Mouse (Mus musculus) kidney, embryonic 15.5 days (tissue): ENCODE data around the gene Ppil3. TPM values are rescaled to one million over a fixed set of nuclear protein-coding genes. Genes with fewer than 3 reads are reported as not detected.

Experiments
- ATAC-seq: fragments of 200-750 bp; cut with Nextera tagmentation; replicated peaks from 2 replicates; pipeline ENCODE4 v1.8.0; 2017; ENCODE audit warnings: moderate TSS enrichment; ENCODE audit not compliant: low FRiP score
- H3K27ac ChIP-seq: fragments of 300-500 bp; sonication (generic); 2 replicates; pipeline ENCODE4 v1.5.1; 2015; ENCODE audit warnings: mild to moderate bottlenecking, inconsistent platforms
- H3K27me3 ChIP-seq: fragments of 300-500 bp; sonication (generic); 2 replicates; pipeline ENCODE4 v1.6.1; 2015; ENCODE audit warnings: inconsistent platforms
- H3K36me3 ChIP-seq: fragments of 300-500 bp; sonication (generic); 2 replicates; pipeline ENCODE4 v1.6.1; 2015; ENCODE audit warnings: inconsistent platforms
- H3K4me1 ChIP-seq: fragments of 300-500 bp; sonication (generic); 2 replicates; pipeline ENCODE4 v1.6.1; 2015; ENCODE audit warnings: inconsistent platforms
- H3K4me2 ChIP-seq: fragments of 300-500 bp; sonication (generic); 2 replicates; pipeline ENCODE4 v1.6.1; 2015; ENCODE audit warnings: moderate library complexity, mild to moderate bottlenecking, inconsistent platforms
- H3K4me3 ChIP-seq: fragments of 300-500 bp; sonication (generic); replicated peaks from 2 replicates; pipeline ENCODE4 v1.5.1; 2015; ENCODE audit warnings: mild to moderate bottlenecking, inconsistent platforms
- H3K9ac ChIP-seq: fragments of 300-500 bp; sonication (generic); 2 replicates; pipeline ENCODE4 v1.6.1; 2015; ENCODE audit warnings: mild to moderate bottlenecking, inconsistent platforms
- H3K9me3 ChIP-seq: fragments of 300-500 bp; sonication (generic); replicated peaks from 2 replicates; pipeline ENCODE4 v1.6.1; 2016; ENCODE audit warnings: inconsistent platforms
- WGBS: fragments of 180-500 bp; shearing (Covaris S2); methylation state at CpG from one replicate; pipeline ENCODE4 v1.1.7; 2015; ENCODE audit warnings: mixed read lengths; 5-methylcytosine and 5-hydroxymethylcytosine counted together
- polyA plus RNA-seq: library from polyadenylated mRNA; unstranded; fragments of >200 nt; fragmentation: Nextera tagmentation; extraction: Ambion mirVana; gene quantifications from 2 replicates; pipeline ENCODE4 v1.2.1, GENCODE M21; 2015

Gene Ppil3
- polyA plus RNA-seq, 1 experiment from 2014 or later, result 52.0 TPM

GRCm38 (mm10) chr1:58444691-58445090 lies 595 bp downstream of the Ppil3 start:
- Histone ChIP-seq H3K4me3 (peak overlapping the region; percentile 62), H3K36me3 (peaks cover 49% of the 10 kb centered on the region), H3K27ac (peak overlapping the region; percentile 94), H3K27me3 (no peaks in the 10 kb centered on the region), H3K4me1 (peaks cover 26% of the 10 kb centered on the region), H3K9ac (peak overlapping the region; percentile 72), H3K4me2 (peak overlapping the region; percentile 75), H3K9me3 (no peaks in the 10 kb centered on the region)
- 9% methylated on average over 10 of the region's 10 CpGs for WGBS
- peak; percentile 19; the same call in 1 of the 2 replicates for ATAC-seq

- Histone ChIP-seq H3K27me3 (no peaks in the 10 kb centered on the region), H3K9ac (no peak overlapping the region), H3K4me1 (peaks cover 22% of the 10 kb centered on the region), H3K27ac (no peak overlapping the region), H3K36me3 (peaks cover 17% of the 10 kb centered on the region), H3K4me2 (no peak overlapping the region), H3K9me3 (no peaks in the 10 kb centered on the region), H3K4me3 (0 out of 2 replicates have a peak overlapping the region, but pooled peaks have one; percentile 89)
- 88% methylated on average over 3 of the region's 3 CpGs for whole genome bisulfite sequencing
- ATAC-seq, result no peak
Measured at GRCm38 (mm10) chr1:58424551-58424950, 20.7 kb downstream of the Ppil3 start.

- ATAC-seq, result peak; percentile 97
- peak within 1 kb of the TSS; percentile 99 for H3K9ac ChIP-seq
- peaks cover 26% of the 10 kb centered on the region for H3K36me3 ChIP-seq
- peaks cover 26% of the 10 kb centered on the region for H3K4me1 ChIP-seq
- H3K27ac ChIP-seq, result peak within 1 kb of the TSS; percentile 98
- peak within 1 kb of the TSS; percentile 89 for H3K4me3 ChIP-seq
- under 1% methylated on average over 79 of the region's 79 CpGs for WGBS
- peak within 1 kb of the TSS; percentile 72 for H3K4me2 ChIP-seq
- H3K27me3 ChIP-seq, result no peaks in the 10 kb centered on the region
- H3K9me3 ChIP-seq, result no peaks in the 10 kb centered on the region
Measured at GRCm38 (mm10) chr1:58423371-58424248, 21.7 kb downstream of the Ppil3 start, which contains the start of gene Clk1. Clk1 (minus strand) TSS chr1:58424066.

DNA sequence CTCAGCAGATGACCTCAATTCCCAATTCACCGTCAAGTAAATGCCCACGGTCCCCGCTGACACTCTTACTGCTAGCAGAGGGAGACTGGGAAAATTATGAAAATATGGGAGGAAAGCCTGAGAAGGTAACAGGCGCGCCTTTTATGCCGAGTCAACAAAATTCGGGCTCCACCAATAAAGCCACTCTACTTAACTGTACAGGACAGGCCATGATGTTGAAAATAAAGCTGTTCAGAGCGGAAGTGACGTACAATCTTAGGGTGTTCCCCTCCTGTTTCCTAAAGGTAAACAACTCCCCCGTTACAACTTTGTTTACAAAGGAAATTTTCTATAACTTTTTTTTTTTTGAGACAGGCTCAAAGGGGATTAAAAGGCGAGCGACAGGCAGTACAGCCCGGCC lies 22.4 kb downstream of the Ppil3 start:
- 4% methylated on average over 13 of the region's 13 CpGs for WGBS

DNA sequence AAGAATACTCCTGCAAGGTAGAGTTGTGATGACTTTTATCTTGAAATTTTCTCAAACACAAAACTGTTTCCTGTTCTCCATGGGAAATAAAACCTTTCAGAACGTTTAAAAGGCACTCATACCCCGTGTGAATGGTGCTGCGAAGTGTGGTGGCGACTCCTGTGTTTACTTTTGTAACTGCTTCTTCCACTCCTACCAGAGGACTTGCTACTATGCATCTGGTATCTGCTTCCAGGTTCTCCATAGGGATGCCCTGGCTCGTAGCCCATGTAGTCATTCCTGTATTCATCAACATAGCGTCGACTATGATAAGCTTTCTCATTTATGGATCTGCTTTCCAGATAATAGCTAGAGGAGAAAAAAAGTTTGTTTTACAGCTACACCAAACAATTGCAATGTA lies 24.3 kb downstream of the Ppil3 start:
- Histone ChIP-seq H3K4me3 (peak overlapping the region; percentile 1; the same call in 1 of the 2 replicates), H3K36me3 (peaks cover 50% of the 10 kb centered on the region)

More for the DNA sequence above, 22.4 kb downstream of the Ppil3 start:
- peaks cover 33% of the 10 kb centered on the region for H3K36me3 ChIP-seq
- peak; percentile 63 for ATAC-seq
- H3K9ac ChIP-seq, result peak overlapping the region; percentile 99
- no peaks in the 10 kb centered on the region for H3K9me3 ChIP-seq
- peaks cover 26% of the 10 kb centered on the region for H3K4me1 ChIP-seq
- H3K4me3 ChIP-seq, result peak overlapping the region; percentile 89
- H3K4me2 ChIP-seq, result peak overlapping the region; percentile 72
- no peaks in the 10 kb centered on the region for H3K27me3 ChIP-seq
- H3K27ac ChIP-seq, result peak overlapping the region; percentile 98

DNA sequence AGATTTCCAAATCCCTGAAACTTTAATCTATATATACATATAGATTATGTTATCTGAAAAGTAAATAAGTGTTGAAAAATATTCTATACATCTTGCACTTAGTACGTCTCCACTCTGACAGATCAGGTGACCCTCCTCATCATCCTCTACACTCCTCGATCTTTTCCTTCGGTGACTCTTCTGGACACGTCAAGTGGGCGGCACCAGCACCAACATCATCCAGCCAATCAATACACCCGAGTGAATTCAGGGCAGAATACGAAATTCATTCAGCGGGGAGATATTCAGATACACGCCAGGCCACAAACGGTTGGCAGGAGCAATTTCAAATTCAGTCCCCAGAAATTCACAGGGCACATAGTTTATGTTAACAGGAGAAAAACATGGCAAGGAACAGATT lies 25.3 kb downstream of the Ppil3 start:
- H3K27me3 ChIP-seq, result no peaks in the 10 kb centered on the region
- WGBS, result 90% methylated on average over 10 of the region's 10 CpGs

More for the DNA sequence above, 24.3 kb downstream of the Ppil3 start:
- no peak for ATAC-seq
- no peak overlapping the region for H3K27ac ChIP-seq
- no peaks in the 10 kb centered on the region for H3K9me3 ChIP-seq
- no peaks in the 10 kb centered on the region for H3K27me3 ChIP-seq
- H3K4me2 ChIP-seq, result peak overlapping the region; percentile 27; the same call in 1 of the 2 replicates
- H3K4me1 ChIP-seq, result peaks cover 26% of the 10 kb centered on the region
- no peak overlapping the region for H3K9ac ChIP-seq
- 54% methylated on average over 7 of the region's 7 CpGs for WGBS

DNA sequence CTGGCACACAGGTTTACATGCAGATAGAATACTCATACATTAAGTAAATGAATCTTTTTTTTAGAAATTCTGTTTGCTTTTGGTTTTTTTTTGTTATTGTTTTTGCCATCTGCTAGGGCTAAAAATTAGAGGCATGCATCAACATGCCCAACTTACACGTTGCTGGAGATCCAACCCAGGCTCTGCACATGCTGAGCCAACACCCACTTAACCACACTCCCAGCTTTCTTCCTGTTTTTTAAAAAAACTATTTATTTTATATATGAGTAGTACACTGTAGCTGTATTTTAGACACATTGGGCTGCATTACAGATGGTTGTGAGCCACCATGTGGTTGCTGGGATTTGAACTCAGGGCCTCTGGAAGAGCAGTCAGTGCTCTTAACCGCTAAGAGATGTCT lies 29.2 kb downstream of the Ppil3 start:
- ATAC-seq, result no peak
- no peak overlapping the region for H3K9ac ChIP-seq

More for the DNA sequence above, 25.3 kb downstream of the Ppil3 start:
- Histone ChIP-seq H3K9ac (no peak overlapping the region), H3K4me2 (no peak overlapping the region), H3K4me1 (peaks cover 26% of the 10 kb centered on the region), H3K4me3 (no peak overlapping the region), H3K9me3 (no peaks in the 10 kb centered on the region), H3K36me3 (peaks cover 59% of the 10 kb centered on the region), H3K27ac (no peak overlapping the region)
- ATAC-seq, result no peak

DNA sequence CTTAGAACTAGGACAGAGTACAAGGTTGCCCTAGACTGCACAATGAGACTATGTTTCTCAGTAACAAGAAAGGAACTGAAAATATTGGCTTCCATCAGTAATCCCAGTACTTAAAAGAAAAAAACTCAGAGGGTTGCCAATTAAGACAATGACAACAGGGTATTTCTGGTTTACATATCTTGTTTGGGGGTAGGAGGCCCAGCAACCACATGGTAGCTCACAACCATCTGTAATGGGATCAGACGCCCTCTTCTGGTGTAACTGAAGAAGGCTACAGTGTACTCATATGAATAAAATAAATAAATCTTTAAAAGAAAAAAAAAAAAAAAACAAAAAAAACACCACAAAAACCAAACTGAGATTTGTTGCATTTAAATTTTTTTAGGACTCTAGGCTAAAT lies 29.8 kb downstream of the Ppil3 start:
- H3K4me2 ChIP-seq, result no peak overlapping the region
- 0 out of 2 replicates have a peak, but pooled peaks cover 7% of the 10 kb centered on the region for H3K4me1 ChIP-seq
- H3K36me3 ChIP-seq, result peaks cover 91% of the 10 kb centered on the region
- H3K27ac ChIP-seq, result no peak overlapping the region
- H3K9ac ChIP-seq, result no peak overlapping the region
- no peaks in the 10 kb centered on the region for H3K9me3 ChIP-seq
- no peaks in the 10 kb centered on the region for H3K27me3 ChIP-seq
- 16% methylated on average over 1 of the region's 1 CpGs for WGBS
- no peak overlapping the region for H3K4me3 ChIP-seq
- ATAC-seq, result no peak

More for the DNA sequence above, 29.2 kb downstream of the Ppil3 start:
- no peaks in the 10 kb centered on the region for H3K27me3 ChIP-seq
- peaks cover 9% of the 10 kb centered on the region; the same call in 1 of the 2 replicates for H3K4me1 ChIP-seq
- 93% methylated on average over 2 of the region's 2 CpGs for WGBS
- H3K4me3 ChIP-seq, result no peak overlapping the region
- H3K36me3 ChIP-seq, result peaks cover 88% of the 10 kb centered on the region
- no peak overlapping the region for H3K4me2 ChIP-seq
- no peak overlapping the region for H3K27ac ChIP-seq
- H3K9me3 ChIP-seq, result no peaks in the 10 kb centered on the region

DNA sequence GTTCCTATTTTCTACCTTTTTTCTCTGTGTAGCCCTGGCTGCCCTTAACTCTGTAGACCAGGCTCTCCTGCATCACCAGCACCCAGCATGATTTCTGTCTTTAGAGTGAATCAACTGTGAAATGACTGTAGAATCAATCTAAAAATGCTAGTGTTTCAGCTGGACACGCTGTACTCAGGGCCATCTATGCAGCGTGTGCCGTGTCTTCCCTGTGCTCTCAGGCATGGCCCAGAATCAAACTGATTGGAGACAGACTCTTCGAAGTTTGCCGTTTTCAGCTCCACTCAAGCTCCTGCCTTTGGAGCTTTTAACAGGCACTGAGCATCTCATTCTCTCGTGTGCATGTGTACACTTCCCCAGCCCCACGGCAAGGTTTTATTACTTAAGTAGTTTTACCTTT lies 34.5 kb downstream of the Ppil3 start:
- H3K27me3 ChIP-seq, result no peaks in the 10 kb centered on the region
- H3K27ac ChIP-seq, result no peak overlapping the region
- no peaks in the 10 kb centered on the region for H3K9me3 ChIP-seq
- peaks cover 78% of the 10 kb centered on the region for H3K36me3 ChIP-seq
- H3K4me3 ChIP-seq, result no peak overlapping the region
- H3K9ac ChIP-seq, result no peak overlapping the region
- WGBS, result 90% methylated on average over 7 of the region's 7 CpGs
- H3K4me2 ChIP-seq, result no peak overlapping the region
- ATAC-seq, result no peak
- H3K4me1 ChIP-seq, result no peaks in the 10 kb centered on the region

DNA sequence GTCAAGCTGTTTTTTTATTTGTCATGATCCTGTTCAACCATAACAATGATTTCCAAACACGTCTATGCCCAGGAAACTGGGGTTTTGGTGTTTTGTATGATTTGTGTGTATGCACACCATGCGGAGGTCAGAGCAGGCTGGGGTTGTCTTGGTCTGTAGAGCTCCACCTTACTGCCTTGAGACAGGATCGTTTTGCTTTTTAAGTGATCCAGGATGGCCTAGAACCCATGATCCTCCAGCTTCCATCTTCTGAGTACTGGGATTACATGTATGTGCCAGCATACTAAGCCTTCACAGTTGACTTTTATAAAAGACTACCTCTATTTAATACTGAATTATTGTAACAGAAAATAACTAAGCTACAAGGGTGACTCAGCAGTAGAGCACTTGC lies 35.1 kb downstream of the Ppil3 start:
- no peak; the same call in 1 of the 2 replicates for ATAC-seq

GRCm38 (mm10) chr1:58409553-58410197 lies 35.6 kb downstream of the Ppil3 start:
- Histone ChIP-seq H3K9me3 (no peaks in the 10 kb centered on the region), H3K27me3 (no peaks in the 10 kb centered on the region), H3K27ac (no peak overlapping the region), H3K4me1 (no peaks in the 10 kb centered on the region), H3K9ac (no peak overlapping the region), H3K4me3 (no peak overlapping the region), H3K4me2 (no peak overlapping the region), H3K36me3 (peaks cover 78% of the 10 kb centered on the region)
- peak; percentile 33; the same call in 1 of the 2 replicates for ATAC-seq
- WGBS, result 79% methylated on average over 5 of the region's 5 CpGs

More for the DNA sequence above, 35.1 kb downstream of the Ppil3 start:
- 80% methylated on average over 3 of the region's 3 CpGs for WGBS
- Histone ChIP-seq H3K36me3 (peaks cover 78% of the 10 kb centered on the region), H3K9ac (no peak overlapping the region), H3K4me3 (no peak overlapping the region), H3K4me1 (no peaks in the 10 kb centered on the region), H3K4me2 (no peak overlapping the region), H3K27me3 (no peaks in the 10 kb centered on the region), H3K9me3 (no peaks in the 10 kb centered on the region), H3K27ac (no peak overlapping the region)

DNA sequence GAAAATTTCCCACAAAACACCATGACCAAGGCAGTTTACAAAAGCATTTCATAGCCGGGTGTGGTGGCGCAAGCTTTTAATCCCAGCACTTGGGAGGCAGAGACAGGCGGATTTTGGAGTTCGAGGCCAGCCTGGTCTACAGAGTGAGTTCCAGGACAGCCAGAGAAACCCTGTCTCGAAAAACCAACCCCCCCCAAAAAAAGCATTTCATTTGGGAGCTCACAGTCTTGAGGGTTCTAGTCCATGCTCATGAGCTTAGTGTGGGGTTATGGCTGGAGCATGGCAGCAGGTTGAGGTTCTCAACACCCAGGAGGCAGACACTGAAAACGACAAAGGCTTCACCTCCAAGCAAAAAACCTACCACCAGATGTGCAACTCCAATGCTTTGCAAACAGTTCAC lies 37.1 kb downstream of the Ppil3 start:
- Histone ChIP-seq H3K4me3 (no peak overlapping the region), H3K27ac (no peak overlapping the region), H3K9ac (no peak overlapping the region), H3K9me3 (no peaks in the 10 kb centered on the region), H3K4me2 (no peak overlapping the region), H3K36me3 (peaks cover 77% of the 10 kb centered on the region), H3K4me1 (no peaks in the 10 kb centered on the region), H3K27me3 (no peaks in the 10 kb centered on the region)
- no peak for ATAC-seq
- WGBS, result 89% methylated on average over 6 of the region's 6 CpGs
